Mouse (Mus musculus): ENCODE measurements around the gene Enthd1. TPM values are rescaled to one million over a fixed set of nuclear protein-coding genes. Genes with fewer than 3 reads are reported as not detected.

Gene Enthd1
- not detected in 2 replicates for polyA plus RNA-seq (2015; fragmentation: Nextera tagmentation; extraction: Ambion mirVana)

GRCm38 (mm10) chr15:80565106-80565665 is at the start of gene Enthd1:
Gene Enthd1, minus strand, starts transcription at chr15:80565156.
- no peak for ATAC-seq (replicated peaks)
- no peaks in the 10 kb centered on the region for H3K4me1 ChIP-seq
- H3K9ac ChIP-seq (replicated peaks): no peak within 1 kb of the TSS
- 77% methylated on average over 19 of the region's 19 CpGs for WGBS
- no peak within 1 kb of the TSS for H3K4me3 ChIP-seq
- H3K27me3 ChIP-seq: no peaks in the 10 kb centered on the region
- H3K9me3 ChIP-seq: no peaks in the 10 kb centered on the region
- no peak within 1 kb of the TSS for H3K4me2 ChIP-seq (replicated peaks)
- no peak within 1 kb of the TSS for H3K27ac ChIP-seq (replicated peaks)
- no peaks in the 10 kb centered on the region for H3K36me3 ChIP-seq

- Histone ChIP-seq H3K4me1 (peaks cover 19% of the 10 kb centered on the region), H3K9ac (replicated peaks) (no peak overlapping the region), H3K4me3 (no peak overlapping the region), H3K4me2 (replicated peaks) (no peak overlapping the region), H3K27me3 (0 out of 2 replicates have a peak, but pooled peaks cover 3% of the 10 kb centered on the region), H3K36me3 (no peaks in the 10 kb centered on the region), H3K9me3 (no peaks in the 10 kb centered on the region), H3K27ac (replicated peaks) (no peak overlapping the region)
- 64% methylated on average over 5 of the region's 5 CpGs for WGBS
- no peak for ATAC-seq (replicated peaks)
Measured at GRCm38 (mm10) chr15:80613904-80614303, 48.9 kb upstream of the Enthd1 start.

GRCm38 (mm10) chr15:80611478-80611877 is 46.5 kb upstream of the Enthd1 start:
- H3K4me1 ChIP-seq: peaks cover 19% of the 10 kb centered on the region
- H3K27ac ChIP-seq (replicated peaks): no peak overlapping the region
- no peak for ATAC-seq (replicated peaks)
- no peaks in the 10 kb centered on the region for H3K9me3 ChIP-seq
- H3K27me3 ChIP-seq: no peaks in the 10 kb centered on the region
- 63% methylated on average over 5 of the region's 5 CpGs for WGBS
- no peaks in the 10 kb centered on the region for H3K36me3 ChIP-seq
- H3K4me3 ChIP-seq: no peak overlapping the region
- H3K9ac ChIP-seq (replicated peaks): no peak overlapping the region
- no peak overlapping the region for H3K4me2 ChIP-seq (replicated peaks)

- WGBS: 83% methylated on average over 2 of the region's 2 CpGs
Measured at GRCm38 (mm10) chr15:80610335-80610734, 45.4 kb upstream of the Enthd1 start.

GRCm38 (mm10) chr15:80607970-80608369 is 43.0 kb upstream of the Enthd1 start:
- ATAC-seq (replicated peaks): no peak
- Histone ChIP-seq H3K4me2 (replicated peaks) (no peak overlapping the region), H3K4me1 (no peaks in the 10 kb centered on the region), H3K36me3 (no peaks in the 10 kb centered on the region), H3K9me3 (no peaks in the 10 kb centered on the region), H3K9ac (replicated peaks) (no peak overlapping the region), H3K4me3 (no peak overlapping the region), H3K27me3 (no peaks in the 10 kb centered on the region), H3K27ac (replicated peaks) (no peak overlapping the region)
- WGBS: 87% methylated on average over 3 of the region's 3 CpGs

More at GRCm38 (mm10) chr15:80610335-80610734, 45.4 kb upstream of the Enthd1 start:
- ATAC-seq (replicated peaks): no peak
- Histone ChIP-seq H3K36me3 (no peaks in the 10 kb centered on the region), H3K9ac (replicated peaks) (no peak overlapping the region), H3K4me3 (no peak overlapping the region), H3K4me2 (replicated peaks) (no peak overlapping the region), H3K4me1 (peaks cover 9% of the 10 kb centered on the region), H3K27me3 (no peaks in the 10 kb centered on the region), H3K9me3 (no peaks in the 10 kb centered on the region), H3K27ac (replicated peaks) (no peak overlapping the region)

- H3K27ac ChIP-seq (replicated peaks): no peak overlapping the region
- H3K36me3 ChIP-seq: no peaks in the 10 kb centered on the region
- no peaks in the 10 kb centered on the region for H3K27me3 ChIP-seq
- H3K9ac ChIP-seq (replicated peaks): no peak overlapping the region
- no peak for ATAC-seq (replicated peaks)
- H3K9me3 ChIP-seq: no peaks in the 10 kb centered on the region
- H3K4me3 ChIP-seq: no peak overlapping the region
- 87% methylated on average over 6 of the region's 6 CpGs for WGBS
- no peak overlapping the region for H3K4me2 ChIP-seq (replicated peaks)
- H3K4me1 ChIP-seq: peaks cover 15% of the 10 kb centered on the region
Measured at GRCm38 (mm10) chr15:80604026-80604425, 39.1 kb upstream of the Enthd1 start.

- no peak for ATAC-seq (replicated peaks)
- Histone ChIP-seq H3K4me3 (no peak overlapping the region), H3K27ac (replicated peaks) (no peak overlapping the region), H3K4me2 (replicated peaks) (no peak overlapping the region), H3K27me3 (no peaks in the 10 kb centered on the region), H3K36me3 (no peaks in the 10 kb centered on the region), H3K9me3 (no peaks in the 10 kb centered on the region), H3K9ac (replicated peaks) (no peak overlapping the region), H3K4me1 (peaks cover 15% of the 10 kb centered on the region)
- 38% methylated on average over 7 of the region's 7 CpGs for WGBS
Measured at GRCm38 (mm10) chr15:80602487-80602886, 37.5 kb upstream of the Enthd1 start.

GRCm38 (mm10) chr15:80601456-80601855 is 36.5 kb upstream of the Enthd1 start:
- Histone ChIP-seq H3K9me3 (no peaks in the 10 kb centered on the region), H3K27me3 (no peaks in the 10 kb centered on the region), H3K4me3 (no peak overlapping the region), H3K4me2 (replicated peaks) (no peak overlapping the region), H3K9ac (replicated peaks) (no peak overlapping the region), H3K36me3 (no peaks in the 10 kb centered on the region), H3K27ac (replicated peaks) (peak overlapping the region; percentile 62; the same call in 1 of the 2 replicates), H3K4me1 (peaks cover 15% of the 10 kb centered on the region)
- 20% methylated on average over 7 of the region's 7 CpGs for WGBS
- no peak for ATAC-seq (replicated peaks)

GRCm38 (mm10) chr15:80599843-80600242 is 34.9 kb upstream of the Enthd1 start:
- 87% methylated on average over 4 of the region's 4 CpGs for WGBS
- no peak for ATAC-seq (replicated peaks)

GRCm38 (mm10) chr15:80599213-80599750 is 34.3 kb upstream of the Enthd1 start:
- H3K36me3 ChIP-seq: no peaks in the 10 kb centered on the region
- no peak for ATAC-seq (replicated peaks)
- peaks cover 15% of the 10 kb centered on the region for H3K4me1 ChIP-seq
- no peak overlapping the region for H3K9ac ChIP-seq (replicated peaks)
- no peaks in the 10 kb centered on the region for H3K27me3 ChIP-seq
- no peak overlapping the region for H3K4me2 ChIP-seq (replicated peaks)
- H3K9me3 ChIP-seq: no peaks in the 10 kb centered on the region
- H3K4me3 ChIP-seq: no peak overlapping the region
- H3K27ac ChIP-seq (replicated peaks): no peak overlapping the region
- 55% methylated on average over 16 of the region's 16 CpGs for WGBS

More at GRCm38 (mm10) chr15:80599843-80600242, 34.9 kb upstream of the Enthd1 start:
- Histone ChIP-seq H3K4me3 (no peak overlapping the region), H3K27me3 (no peaks in the 10 kb centered on the region), H3K4me1 (peaks cover 15% of the 10 kb centered on the region), H3K9me3 (no peaks in the 10 kb centered on the region), H3K4me2 (replicated peaks) (no peak overlapping the region), H3K27ac (replicated peaks) (no peak overlapping the region), H3K9ac (replicated peaks) (no peak overlapping the region), H3K36me3 (no peaks in the 10 kb centered on the region)

- 72% methylated on average over 12 of the region's 12 CpGs for WGBS
- no peak overlapping the region for H3K9ac ChIP-seq (replicated peaks)
- ATAC-seq (replicated peaks): no peak
- no peaks in the 10 kb centered on the region for H3K9me3 ChIP-seq
- H3K27me3 ChIP-seq: no peaks in the 10 kb centered on the region
- peaks cover 15% of the 10 kb centered on the region for H3K4me1 ChIP-seq
- H3K27ac ChIP-seq (replicated peaks): no peak overlapping the region
- H3K4me3 ChIP-seq: no peak overlapping the region
- no peaks in the 10 kb centered on the region for H3K36me3 ChIP-seq
- H3K4me2 ChIP-seq (replicated peaks): no peak overlapping the region
Measured at GRCm38 (mm10) chr15:80598750-80599149, 33.8 kb upstream of the Enthd1 start.

- WGBS: 67% methylated on average over 5 of the region's 5 CpGs
- H3K27ac ChIP-seq (replicated peaks): no peak overlapping the region
Measured at GRCm38 (mm10) chr15:80593877-80594276, 28.9 kb upstream of the Enthd1 start.

GRCm38 (mm10) chr15:80592737-80593136 is 27.8 kb upstream of the Enthd1 start:
- Histone ChIP-seq H3K4me1 (0 out of 2 replicates have a peak, but pooled peaks cover 3% of the 10 kb centered on the region), H3K4me2 (replicated peaks) (no peak overlapping the region), H3K27ac (replicated peaks) (no peak overlapping the region), H3K27me3 (no peaks in the 10 kb centered on the region), H3K36me3 (no peaks in the 10 kb centered on the region), H3K9ac (replicated peaks) (no peak overlapping the region), H3K9me3 (no peaks in the 10 kb centered on the region), H3K4me3 (no peak overlapping the region)
- ATAC-seq (replicated peaks): no peak
- 89% methylated on average over 6 of the region's 6 CpGs for WGBS

More at GRCm38 (mm10) chr15:80593877-80594276, 28.9 kb upstream of the Enthd1 start:
- Histone ChIP-seq H3K4me3 (no peak overlapping the region), H3K27me3 (no peaks in the 10 kb centered on the region), H3K4me2 (replicated peaks) (no peak overlapping the region), H3K4me1 (0 out of 2 replicates have a peak, but pooled peaks cover 3% of the 10 kb centered on the region), H3K36me3 (no peaks in the 10 kb centered on the region), H3K9ac (replicated peaks) (no peak overlapping the region), H3K9me3 (no peaks in the 10 kb centered on the region)
- ATAC-seq (replicated peaks): no peak
